Mouse (Mus musculus) erythroblast, embryonic 14.5 days (primary cell): Measurements from ENCODE around the gene Gna15.

Experiments
- GATA1 ChIP-seq: IDR thresholded peaks from 2 replicates; pipeline ENCODE4 v1.6.1; 2012; ENCODE audit warnings: low read length, inconsistent platforms, mixed read lengths
- TAL1 ChIP-seq: IDR thresholded peaks from 3 replicates; pipeline ENCODE4 v1.6.1; 2012; ENCODE audit warnings: low read length, inconsistent platforms, mixed read lengths

GRCm38 (mm10) chr10:81548944-81549343 lies 24.9 kb upstream of the Gna15 start:
- no peak for TF ChIP-seq GATA1
- TF ChIP-seq TAL1, result no peak
